Mouse (Mus musculus): Measurements from ENCODE around the gene Smim4. TPM values are rescaled to one million over a fixed set of nuclear protein-coding genes. Genes with fewer than 3 reads are reported as not detected.

Smim4 gene
- total RNA-seq, 2 experiments from 2014 or later, result 32.2 to 43.1 TPM

GRCm38 (mm10) chr14:31129326-31130235, 825 bp upstream of the Smim4 start:
- no peak for DNase-seq
- intact Hi-C loops (cut with DNase I; ENCODE audit: low total_unique reads), result loop anchor here (10.0 kb wide), 1 partner anchor 55 kb away; no protein-coding TSS in a partner anchor

GRCm38 (mm10) chr14:31128101-31128825, 493 bp downstream of the Smim4 start:
- intact Hi-C loops (cut with DNase I; ENCODE audit: low total_unique reads), result no loop called here
- DNase-seq, result no peak

- DNase-seq, result no peak
- intact Hi-C loops (cut with DNase I; ENCODE audit: low total_unique reads), result no loop called here
Observed at GRCm38 (mm10) chr14:31126826-31127225, 1.9 kb downstream of the Smim4 start.

GRCm38 (mm10) chr14:31125106-31126075, 3.4 kb downstream of the Smim4 start:
- DNase-seq, result no peak

GRCm38 (mm10) chr14:31115522-31115921, 13.2 kb downstream of the Smim4 start:
- intact Hi-C loops (cut with DNase I; ENCODE audit: low total_unique reads), result no loop called here
- DNase-seq, result no peak

More at GRCm38 (mm10) chr14:31125106-31126075, 3.4 kb downstream of the Smim4 start:
- intact Hi-C loops (cut with DNase I; ENCODE audit: low total_unique reads), result no loop called here

GRCm38 (mm10) chr14:31114011-31114410, 14.7 kb downstream of the Smim4 start:
- intact Hi-C loops (cut with DNase I; ENCODE audit: low total_unique reads), result no loop called here

GRCm38 (mm10) chr14:31112187-31112586, 16.6 kb downstream of the Smim4 start:
- DNase-seq, result no peak
- intact Hi-C loops (cut with DNase I; ENCODE audit: low total_unique reads), result no loop called here

More at GRCm38 (mm10) chr14:31114011-31114410, 14.7 kb downstream of the Smim4 start:
- DNase-seq, result no peak

GRCm38 (mm10) chr14:31110613-31111012, 18.1 kb downstream of the Smim4 start:
- intact Hi-C loops (cut with DNase I; ENCODE audit: low total_unique reads), result no loop called here
- DNase-seq, result no peak

GRCm38 (mm10) chr14:31105156-31105555, 23.6 kb downstream of the Smim4 start:
- DNase-seq, result no peak
- intact Hi-C loops (cut with DNase I; ENCODE audit: low total_unique reads), result no loop called here

GRCm38 (mm10) chr14:31089918-31090317, 38.8 kb downstream of the Smim4 start:
- intact Hi-C loops (cut with DNase I; ENCODE audit: low total_unique reads), result no loop called here
- no peak for DNase-seq

GRCm38 (mm10) chr14:31088515-31088914, 40.2 kb downstream of the Smim4 start:
- DNase-seq, result no peak
- intact Hi-C loops (cut with DNase I; ENCODE audit: low total_unique reads), result no loop called here

- no peak for DNase-seq
- intact Hi-C loops (cut with DNase I; ENCODE audit: low total_unique reads), result no loop called here
Observed at GRCm38 (mm10) chr14:31087433-31087832, 41.3 kb downstream of the Smim4 start.

GRCm38 (mm10) chr14:31081147-31081546, 47.6 kb downstream of the Smim4 start:
- intact Hi-C loops (cut with DNase I; ENCODE audit: low total_unique reads), result no loop called here
- no peak for DNase-seq

- intact Hi-C loops (cut with DNase I; ENCODE audit: low total_unique reads), result no loop called here
- no peak for DNase-seq
Observed at GRCm38 (mm10) chr14:31079313-31080028, 49.3 kb downstream of the Smim4 start.

- DNase-seq, result no peak
- intact Hi-C loops (cut with DNase I; ENCODE audit: low total_unique reads), result no loop called here
Observed at GRCm38 (mm10) chr14:31078597-31079208, 50.1 kb downstream of the Smim4 start.

- intact Hi-C loops (cut with DNase I; ENCODE audit: low total_unique reads), result no loop called here
- DNase-seq, result no peak
Observed at GRCm38 (mm10) chr14:31069086-31069733, 59.5 kb downstream of the Smim4 start.

GRCm38 (mm10) chr14:31062277-31062676, 66.5 kb downstream of the Smim4 start:
- intact Hi-C loops (cut with DNase I; ENCODE audit: low total_unique reads), result no loop called here
- peak; percentile 4 for DNase-seq

- intact Hi-C loops (cut with DNase I; ENCODE audit: low total_unique reads), result no loop called here
Observed at GRCm38 (mm10) chr14:31045817-31046216, 82.9 kb downstream of the Smim4 start.

More at GRCm38 (mm10) chr14:31045817-31046216, 82.9 kb downstream of the Smim4 start:
- no peak for DNase-seq
